Mouse (Mus musculus) midbrain, embryonic 12.5 days (tissue): ENCODE data around the gene Msantd1. TPM values are rescaled to one million over a fixed set of nuclear protein-coding genes. Genes with fewer than 3 reads are reported as not detected.
"Not testable (repeated sequence)": the region's sequence is repeated elsewhere in the genome, so short reads cannot be mapped to it uniquely, and the experiment has no call there.

Source experiments
- ATAC-seq: fragments of 200-750 bp; cut with Nextera tagmentation; 2 replicates; pipeline ENCODE4 v1.8.0; 2017; ENCODE audit warnings: low read depth, moderate TSS enrichment, moderate library complexity; ENCODE audit not compliant: low FRiP score
- H3K27ac ChIP-seq: fragments of 300-500 bp; sonication (generic); replicated peaks from 2 replicates; pipeline ENCODE4 v1.5.1; 2016; ENCODE audit warnings: mild to moderate bottlenecking
- H3K27me3 ChIP-seq: fragments of 300-500 bp; sonication (generic); 2 replicates; pipeline ENCODE4 v1.6.1; 2016; ENCODE audit warnings: mild to moderate bottlenecking
- H3K36me3 ChIP-seq: fragments of 300-500 bp; sonication (generic); 2 replicates; pipeline ENCODE4 v1.6.1; 2016
- H3K4me1 ChIP-seq: fragments of 300-500 bp; sonication (generic); 2 replicates; pipeline ENCODE4 v1.6.1; 2016
- H3K4me2 ChIP-seq: fragments of 300-500 bp; sonication (generic); replicated peaks from 2 replicates; pipeline ENCODE4 v1.6.1; 2016; ENCODE audit warnings: mild to moderate bottlenecking, moderate library complexity
- H3K4me3 ChIP-seq: fragments of 300-500 bp; sonication (generic); 2 replicates; pipeline ENCODE4 v1.5.1; 2016; ENCODE audit warnings: mild to moderate bottlenecking
- H3K9ac ChIP-seq: fragments of 300-500 bp; sonication (generic); replicated peaks from 2 replicates; pipeline ENCODE4 v1.6.1; 2016; ENCODE audit warnings: mild to moderate bottlenecking, moderate library complexity
- H3K9me3 ChIP-seq: fragments of 300-500 bp; sonication (generic); 2 replicates; pipeline ENCODE4 v1.6.1; 2016; ENCODE audit warnings: mild to moderate bottlenecking
- WGBS: fragments of 180-500 bp; shearing (Covaris S2); methylation state at CpG from one replicate; pipeline ENCODE4 v1.1.7; 2016; 5-methylcytosine and 5-hydroxymethylcytosine counted together
- polyA plus RNA-seq: library from polyadenylated mRNA; unstranded; fragments of >200 nt; fragmentation: Nextera tagmentation; extraction: Ambion mirVana; gene quantifications from 2 replicates; pipeline ENCODE4 v1.2.1, GENCODE M21; 2016

Gene Msantd1
- 1.7 and 2.7 TPM in 2 replicates for polyA plus RNA-seq

GRCm38 (mm10) chr5:34907910-34908725 lies at the start of gene Msantd1:
Msantd1 (plus strand) TSS chr5:34908012.
- no peaks in the 10 kb centered on the region for H3K27me3 ChIP-seq
- peaks cover 5% of the 10 kb centered on the region; the same call in 1 of the 2 replicates for H3K4me1 ChIP-seq
- no peak within 1 kb of the TSS for H3K4me3 ChIP-seq
- WGBS = 90% methylated on average over 6 of the region's 6 CpGs
- H3K36me3 ChIP-seq = peaks cover 67% of the 10 kb centered on the region
- no peaks in the 10 kb centered on the region for H3K9me3 ChIP-seq
- no peak within 1 kb of the TSS for H3K4me2 ChIP-seq
- no peak within 1 kb of the TSS; the same call in 1 of the 2 replicates for H3K9ac ChIP-seq
- H3K27ac ChIP-seq = no peak within 1 kb of the TSS
- ATAC-seq = no peak

- no peak for ATAC-seq
- Histone ChIP-seq H3K27ac (no peak overlapping the region), H3K36me3 (peaks cover 51% of the 10 kb centered on the region), H3K27me3 (no peaks in the 10 kb centered on the region), H3K4me2 (no peak overlapping the region), H3K9me3 (no peaks in the 10 kb centered on the region), H3K4me1 (no peaks in the 10 kb centered on the region), H3K9ac (no peak overlapping the region), H3K4me3 (no peak overlapping the region)
- WGBS = 97% methylated on average over 5 of the region's 5 CpGs
Measured at GRCm38 (mm10) chr5:34865367-34865766, 42.4 kb upstream of the Msantd1 start.

- not testable (repeated sequence) for H3K9ac ChIP-seq, H3K4me2 ChIP-seq, H3K9me3 ChIP-seq, H3K4me1 ChIP-seq, H3K27ac ChIP-seq, H3K4me3 ChIP-seq, ATAC-seq, H3K27me3 ChIP-seq
- whole genome bisulfite sequencing = 97% methylated on average over 3 of the region's 3 CpGs
- H3K36me3 ChIP-seq = peaks cover 83% of the 10 kb centered on the region
Measured at GRCm38 (mm10) chr5:34880307-34880706, 27.5 kb upstream of the Msantd1 start.

GRCm38 (mm10) chr5:34881023-34881422 lies 26.8 kb upstream of the Msantd1 start:
- ATAC-seq = no peak

GRCm38 (mm10) chr5:34885250-34885649 lies 22.6 kb upstream of the Msantd1 start:
- Histone ChIP-seq H3K9ac (no peak overlapping the region), H3K27ac (no peak overlapping the region), H3K27me3 (no peaks in the 10 kb centered on the region), H3K9me3 (no peaks in the 10 kb centered on the region), H3K36me3 (peaks cover 77% of the 10 kb centered on the region), H3K4me3 (no peak overlapping the region), H3K4me1 (no peaks in the 10 kb centered on the region), H3K4me2 (no peak overlapping the region)
- ATAC-seq = no peak
- WGBS = 83% methylated on average over 3 of the region's 3 CpGs

More at GRCm38 (mm10) chr5:34881023-34881422, 26.8 kb upstream of the Msantd1 start:
- peaks cover 82% of the 10 kb centered on the region for H3K36me3 ChIP-seq
- no peaks in the 10 kb centered on the region for H3K27me3 ChIP-seq
- H3K9me3 ChIP-seq = no peaks in the 10 kb centered on the region
- H3K27ac ChIP-seq = no peak overlapping the region
- WGBS = 97% methylated on average over 3 of the region's 3 CpGs
- H3K9ac ChIP-seq = no peak overlapping the region
- H3K4me2 ChIP-seq = no peak overlapping the region
- no peaks in the 10 kb centered on the region for H3K4me1 ChIP-seq
- H3K4me3 ChIP-seq = no peak overlapping the region

- H3K36me3 ChIP-seq = peaks cover 86% of the 10 kb centered on the region
- no peak overlapping the region for H3K4me2 ChIP-seq
- no peak overlapping the region for H3K27ac ChIP-seq
- no peaks in the 10 kb centered on the region for H3K4me1 ChIP-seq
- no peak overlapping the region for H3K9ac ChIP-seq
- H3K9me3 ChIP-seq = no peaks in the 10 kb centered on the region
- 98% methylated on average over 4 of the region's 4 CpGs for WGBS
- H3K4me3 ChIP-seq = no peak overlapping the region
- ATAC-seq = no peak
- no peaks in the 10 kb centered on the region for H3K27me3 ChIP-seq
Measured at GRCm38 (mm10) chr5:34889252-34889651, 18.6 kb upstream of the Msantd1 start.

GRCm38 (mm10) chr5:34896697-34897453 lies 10.9 kb upstream of the Msantd1 start:
- peaks cover 84% of the 10 kb centered on the region for H3K36me3 ChIP-seq

GRCm38 (mm10) chr5:34899787-34900469 lies 7.9 kb upstream of the Msantd1 start:
- Histone ChIP-seq H3K36me3 (peaks cover 88% of the 10 kb centered on the region), H3K4me1 (no peaks in the 10 kb centered on the region), H3K4me3 (no peak overlapping the region), H3K27ac (no peak overlapping the region), H3K9me3 (no peaks in the 10 kb centered on the region), H3K27me3 (no peaks in the 10 kb centered on the region), H3K4me2 (no peak overlapping the region), H3K9ac (no peak overlapping the region)
- 94% methylated on average over 6 of the region's 6 CpGs for WGBS
- ATAC-seq = no peak

More at GRCm38 (mm10) chr5:34896697-34897453, 10.9 kb upstream of the Msantd1 start:
- Histone ChIP-seq H3K4me2 (no peak overlapping the region), H3K4me3 (no peak overlapping the region), H3K27ac (no peak overlapping the region), H3K27me3 (no peaks in the 10 kb centered on the region), H3K4me1 (no peaks in the 10 kb centered on the region), H3K9me3 (no peaks in the 10 kb centered on the region), H3K9ac (no peak overlapping the region)
- 89% methylated on average over 3 of the region's 3 CpGs for WGBS
- no peak for ATAC-seq

GRCm38 (mm10) chr5:34902371-34902770 lies 5.4 kb upstream of the Msantd1 start:
- Histone ChIP-seq H3K9ac (no peak overlapping the region), H3K4me2 (no peak overlapping the region), H3K9me3 (no peaks in the 10 kb centered on the region), H3K4me3 (no peak overlapping the region), H3K36me3 (peaks cover 90% of the 10 kb centered on the region), H3K27ac (no peak overlapping the region), H3K27me3 (no peaks in the 10 kb centered on the region), H3K4me1 (no peaks in the 10 kb centered on the region)
- ATAC-seq = no peak

GRCm38 (mm10) chr5:34902811-34903385 lies 4.9 kb upstream of the Msantd1 start:
- WGBS = 94% methylated on average over 5 of the region's 5 CpGs
- H3K4me1 ChIP-seq = peaks cover under 1% of the 10 kb centered on the region; the same call in 1 of the 2 replicates
- H3K27ac ChIP-seq = no peak overlapping the region
- H3K9ac ChIP-seq = no peak overlapping the region
- no peaks in the 10 kb centered on the region for H3K27me3 ChIP-seq
- no peaks in the 10 kb centered on the region for H3K9me3 ChIP-seq
- no peak for ATAC-seq
- no peak overlapping the region for H3K4me3 ChIP-seq
- H3K36me3 ChIP-seq = peaks cover 90% of the 10 kb centered on the region
- H3K4me2 ChIP-seq = no peak overlapping the region

GRCm38 (mm10) chr5:34904412-34904811 lies 3.4 kb upstream of the Msantd1 start:
- Histone ChIP-seq H3K36me3 (peaks cover 88% of the 10 kb centered on the region), H3K27ac (no peak overlapping the region), H3K4me2 (no peak overlapping the region), H3K4me1 (peaks cover 5% of the 10 kb centered on the region; the same call in 1 of the 2 replicates), H3K4me3 (no peak overlapping the region), H3K27me3 (no peaks in the 10 kb centered on the region), H3K9ac (no peak overlapping the region), H3K9me3 (no peaks in the 10 kb centered on the region)
- ATAC-seq = no peak
